Mouse (Mus musculus) E14TG2a.4 (cell line): Measurements from ENCODE around the gene Nr1h2.

Experiments used
- CTCF ChIP-seq: conservative IDR thresholded peaks from 2 replicates; pipeline ENCODE4 v1.5.1; 2014; ENCODE audit warnings: low read length
- NANOG ChIP-seq: IDR thresholded peaks from 2 replicates; pipeline ENCODE4 v1.6.1; 2014; ENCODE audit warnings: borderline replicate concordance, low read length, mixed read lengths
- POU5F1 ChIP-seq: IDR thresholded peaks from 2 replicates; pipeline ENCODE4 v1.6.1; 2014; ENCODE audit warnings: low read length, borderline replicate concordance

DNA sequence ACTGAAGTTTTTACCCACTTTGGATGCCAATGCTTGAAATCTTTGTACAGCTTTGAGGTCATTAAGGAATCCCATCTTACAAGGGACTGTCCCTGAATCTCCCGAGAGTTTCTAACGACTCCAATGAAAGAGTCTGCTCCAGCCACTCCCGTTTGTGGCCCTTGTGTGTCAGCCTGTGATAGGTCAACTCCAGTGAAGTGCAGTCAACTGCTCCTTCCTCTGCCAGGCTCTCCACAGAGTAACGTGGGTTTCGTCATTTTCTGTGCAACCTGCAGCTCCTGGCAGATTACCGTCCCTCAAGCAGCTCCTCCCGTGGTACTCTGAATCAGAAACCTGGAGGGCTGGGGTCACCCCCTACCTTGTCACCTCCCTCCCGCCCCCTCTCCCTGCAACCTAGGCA lies 9.5 kb upstream of the Nr1h2 start:
- TF ChIP-seq CTCF (no peak), POU5F1 (no peak), NANOG (no peak)
